Mouse (Mus musculus): ENCODE measurements around the gene Lmod3.

Lmod3 gene

GRCm38 (mm10) chr6:97276366-97276765 is 23.8 kb upstream of the Lmod3 start:
- in situ Hi-C loops (cut with MboI, MseI) = no loop called here

- in situ Hi-C loops (cut with MboI, MseI) = no loop called here
These were observed 23.2 kb upstream of the Lmod3 start for GRCm38 (mm10) chr6:97275760-97276159.

- in situ Hi-C loops (cut with MboI, MseI) = no loop called here
These were observed 21.2 kb upstream of the Lmod3 start for GRCm38 (mm10) chr6:97273777-97274176.

GRCm38 (mm10) chr6:97273058-97273710 is 20.6 kb upstream of the Lmod3 start:
- in situ Hi-C loops (cut with MboI, MseI) = no loop called here

GRCm38 (mm10) chr6:97272349-97272748 is 19.8 kb upstream of the Lmod3 start:
- in situ Hi-C loops (cut with MboI, MseI) = no loop called here

- in situ Hi-C loops (cut with MboI, MseI) = loop anchor here (5.0 to 10.0 kb wide), 3 partner anchors 148 to 465 kb away; no protein-coding TSS in a partner anchor
These were observed 17.0 kb upstream of the Lmod3 start for GRCm38 (mm10) chr6:97269596-97269995.

- in situ Hi-C loops (cut with MboI, MseI) = loop anchor here (5.0 to 10.0 kb wide), 3 partner anchors 150 to 468 kb away; no protein-coding TSS in a partner anchor
These were observed 14.6 kb upstream of the Lmod3 start for GRCm38 (mm10) chr6:97267132-97267531.

- in situ Hi-C loops (cut with MboI, MseI) = loop anchor here (5.0 to 10.0 kb wide), 3 partner anchors 151 to 468 kb away; no protein-coding TSS in a partner anchor
These were observed 14.1 kb upstream of the Lmod3 start for GRCm38 (mm10) chr6:97266661-97267060.

- in situ Hi-C loops (cut with MboI, MseI) = loop anchor here (5.0 to 10.0 kb wide), 3 partner anchors 152 to 469 kb away; no protein-coding TSS in a partner anchor
These were observed 13.1 kb upstream of the Lmod3 start for GRCm38 (mm10) chr6:97265705-97266104.

GRCm38 (mm10) chr6:97265240-97265639 is 12.7 kb upstream of the Lmod3 start:
- in situ Hi-C loops (cut with MboI, MseI) = loop anchor here (5.0 to 10.0 kb wide), 3 partner anchors 152 to 470 kb away; no protein-coding TSS in a partner anchor

GRCm38 (mm10) chr6:97263750-97264149 is 11.2 kb upstream of the Lmod3 start:
- in situ Hi-C loops (cut with MboI, MseI) = loop anchor here (10.0 kb wide), 2 partner anchors 271 to 471 kb away; no protein-coding TSS in a partner anchor

GRCm38 (mm10) chr6:97262229-97262628 is 9.7 kb upstream of the Lmod3 start:
- in situ Hi-C loops (cut with MboI, MseI) = loop anchor here (10.0 kb wide), 2 partner anchors 273 to 473 kb away; no protein-coding TSS in a partner anchor

GRCm38 (mm10) chr6:97259926-97260325 is 7.4 kb upstream of the Lmod3 start:
- in situ Hi-C loops (cut with MboI, MseI) = loop anchor here (5.0 to 10.0 kb wide), 3 partner anchors 247 to 475 kb away; no protein-coding TSS in a partner anchor

- in situ Hi-C loops (cut with MboI, MseI) = loop anchor here (5.0 kb wide), 1 partner anchor 249 kb away; no protein-coding TSS in a partner anchor
These were observed 5.9 kb upstream of the Lmod3 start for GRCm38 (mm10) chr6:97258489-97258888.

GRCm38 (mm10) chr6:97252086-97252485 is 473 bp downstream of the Lmod3 start:
- in situ Hi-C loops (cut with MboI, MseI) = no loop called here

GRCm38 (mm10) chr6:97250966-97251365 is 1.6 kb downstream of the Lmod3 start:
- in situ Hi-C loops (cut with MboI, MseI) = no loop called here

GRCm38 (mm10) chr6:97245200-97245599 is 7.4 kb downstream of the Lmod3 start:
- in situ Hi-C loops (cut with MboI, MseI) = no loop called here

GRCm38 (mm10) chr6:97242522-97242921 is 10.0 kb downstream of the Lmod3 start:
- in situ Hi-C loops (cut with MboI, MseI) = no loop called here

GRCm38 (mm10) chr6:97240092-97240491 is 12.5 kb downstream of the Lmod3 start:
- in situ Hi-C loops (cut with MboI, MseI) = no loop called here

- in situ Hi-C loops (cut with MboI, MseI) = loop anchor here (5.0 kb wide), 1 partner anchor 77 kb away; no protein-coding TSS in a partner anchor
These were observed 13.2 kb downstream of the Lmod3 start for GRCm38 (mm10) chr6:97239360-97239759.

- in situ Hi-C loops (cut with MboI, MseI) = loop anchor here (5.0 kb wide), 1 partner anchor 74 kb away; no protein-coding TSS in a partner anchor
These were observed 16.5 kb downstream of the Lmod3 start for GRCm38 (mm10) chr6:97236088-97236487.

GRCm38 (mm10) chr6:97234911-97235668 is 17.5 kb downstream of the Lmod3 start:
- in situ Hi-C loops (cut with MboI, MseI) = loop anchor here (5.0 kb wide), 1 partner anchor 73 kb away; no protein-coding TSS in a partner anchor
